Mouse (Mus musculus) cerebellum, postnatal 14 days (tissue): ENCODE measurements around the gene Isyna1.
A peak's percentile ranks its signal among the peaks of the same experiment; 100 is the strongest.

Experiments used
- DNase-seq, 2 experiments: peaks; one replicate each; pipeline ENCODE4 v3.0.0; 2021; ENCODE audit warnings: mixed read lengths in 2 of 2

Gene Isyna1

DNA sequence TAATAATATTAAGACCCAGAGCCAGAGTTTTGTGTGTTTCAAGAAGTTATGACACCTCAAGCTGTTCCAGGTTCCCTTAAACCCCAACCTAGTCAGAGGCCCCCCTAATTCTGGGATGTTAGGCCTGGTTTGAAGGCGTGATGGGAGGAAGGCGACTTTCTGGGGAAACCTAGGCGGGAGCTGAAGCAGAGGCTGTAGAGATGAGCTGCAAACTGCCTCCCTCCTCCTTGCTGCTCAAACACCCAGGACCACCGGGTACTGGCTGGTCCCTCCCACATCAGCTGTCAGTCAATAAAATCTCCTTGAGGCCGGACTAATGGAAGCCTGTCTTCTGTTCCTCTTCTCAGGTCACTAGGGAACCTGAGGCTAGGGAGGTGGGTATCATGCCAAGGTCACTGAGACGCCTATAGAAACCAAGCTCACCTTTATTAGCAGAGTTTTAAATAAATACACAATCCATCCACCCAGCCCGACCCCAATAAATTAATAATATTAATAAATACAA lies 34.9 kb downstream of the Isyna1 start:
- DNase-seq: no peak

DNA sequence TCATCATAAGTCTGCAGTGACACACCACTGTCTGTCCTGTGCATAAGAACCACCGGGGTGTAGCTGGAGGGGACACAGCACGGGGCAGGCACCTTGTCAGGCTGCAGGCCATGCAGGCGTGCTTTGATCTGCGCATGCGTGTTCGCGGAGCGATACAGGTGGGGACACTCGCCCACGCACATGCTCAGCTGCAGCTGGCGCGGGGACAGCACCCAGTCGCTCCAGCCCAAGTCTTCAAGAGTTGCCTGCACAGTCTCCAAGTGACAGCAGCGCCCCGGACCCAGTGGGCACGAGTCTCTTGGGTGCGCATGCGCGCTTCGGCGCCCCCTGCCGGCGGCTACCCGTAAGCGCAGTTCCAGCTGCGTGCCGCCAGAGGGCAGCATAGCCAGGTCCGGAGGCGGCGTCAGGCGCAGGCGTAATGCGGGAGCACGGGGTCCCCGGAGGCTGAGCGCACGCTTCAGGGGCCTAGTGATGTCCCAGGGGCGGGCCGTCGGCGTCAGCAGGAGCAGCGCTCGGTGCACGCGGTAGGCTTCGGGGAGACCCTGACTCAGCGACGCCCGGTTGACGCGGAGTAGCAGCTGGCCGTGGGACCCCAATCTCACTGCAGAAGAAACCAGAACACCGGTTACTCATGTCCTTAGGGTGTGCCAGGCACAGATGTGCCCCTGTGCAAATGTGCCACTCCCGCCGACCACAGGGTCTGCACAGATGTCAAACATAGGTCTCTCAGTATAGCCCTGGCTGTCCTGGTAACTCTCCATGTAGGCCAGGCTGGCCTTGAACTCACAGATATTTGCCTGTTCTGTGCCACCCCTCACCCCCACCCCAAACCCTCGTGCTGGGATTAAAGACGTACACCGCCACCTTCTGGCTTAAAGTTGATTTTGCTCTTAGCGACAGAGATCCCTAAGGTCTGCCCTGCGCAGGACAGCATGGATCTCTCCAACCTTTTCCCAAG lies 35.7 kb downstream of the Isyna1 start:
- DNase-seq: peak; percentile 91 to 94

DNA sequence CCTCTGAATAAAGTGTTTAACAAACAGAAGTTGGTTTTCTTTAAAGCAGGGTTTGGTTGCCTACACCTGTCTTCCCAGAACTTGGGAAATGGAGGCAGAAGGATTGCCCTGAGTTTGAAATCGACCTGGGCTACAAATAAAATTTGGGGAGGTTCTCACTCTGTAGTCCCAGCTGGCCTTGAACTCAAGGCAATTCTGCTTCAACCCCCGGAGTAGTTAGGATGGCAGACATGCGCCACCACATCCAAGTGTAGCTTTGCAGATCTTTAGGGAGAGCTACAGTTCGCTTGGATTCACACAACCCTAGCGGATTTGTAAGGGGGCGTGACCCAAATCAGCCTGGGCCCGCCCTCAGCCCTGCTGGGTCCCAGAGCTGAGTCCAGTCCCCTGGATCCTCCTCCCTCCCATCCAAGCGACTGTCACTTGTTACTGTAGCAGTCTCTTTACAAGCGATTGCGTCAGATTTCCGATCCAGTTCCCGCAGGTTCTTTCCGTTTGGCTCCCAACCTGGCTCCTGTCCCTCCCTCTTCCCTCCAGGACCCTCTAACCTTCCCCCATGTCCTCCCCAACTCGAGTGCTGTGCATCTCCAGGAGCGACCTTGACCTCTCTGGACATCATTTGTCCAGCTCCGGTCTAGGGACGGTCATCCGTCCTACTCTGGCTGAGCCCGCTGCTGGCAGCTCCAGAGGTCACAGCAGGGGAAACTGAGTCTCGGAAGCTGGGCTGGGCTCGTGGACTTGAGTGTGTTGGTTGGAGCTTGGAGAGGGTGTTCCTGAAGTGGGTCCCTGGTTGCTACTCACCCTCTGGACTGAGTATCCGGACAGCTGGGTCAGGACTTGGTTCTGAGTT lies 36.6 kb downstream of the Isyna1 start:
- no peak for DNase-seq

DNA sequence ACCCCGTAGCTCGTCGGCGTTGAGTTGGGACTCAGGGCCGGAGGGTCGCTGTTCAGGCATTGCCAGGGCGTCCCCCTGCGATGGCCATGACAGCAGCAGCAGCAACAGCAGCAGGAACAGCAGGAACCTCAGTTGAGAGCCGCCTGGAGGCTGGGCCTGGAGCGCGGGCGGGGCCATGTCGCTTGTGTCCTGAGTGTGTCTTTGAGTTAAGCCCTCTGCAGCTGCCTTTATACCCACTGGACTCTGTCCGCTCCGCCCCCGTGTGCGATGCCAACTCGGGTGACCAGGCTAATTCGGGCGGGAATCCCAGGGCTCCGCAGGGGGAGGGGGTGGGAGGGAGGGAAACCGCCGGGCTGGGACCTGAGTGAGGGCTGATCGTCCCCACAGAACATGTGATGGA lies 37.3 kb downstream of the Isyna1 start:
- DNase-seq: no peak

DNA sequence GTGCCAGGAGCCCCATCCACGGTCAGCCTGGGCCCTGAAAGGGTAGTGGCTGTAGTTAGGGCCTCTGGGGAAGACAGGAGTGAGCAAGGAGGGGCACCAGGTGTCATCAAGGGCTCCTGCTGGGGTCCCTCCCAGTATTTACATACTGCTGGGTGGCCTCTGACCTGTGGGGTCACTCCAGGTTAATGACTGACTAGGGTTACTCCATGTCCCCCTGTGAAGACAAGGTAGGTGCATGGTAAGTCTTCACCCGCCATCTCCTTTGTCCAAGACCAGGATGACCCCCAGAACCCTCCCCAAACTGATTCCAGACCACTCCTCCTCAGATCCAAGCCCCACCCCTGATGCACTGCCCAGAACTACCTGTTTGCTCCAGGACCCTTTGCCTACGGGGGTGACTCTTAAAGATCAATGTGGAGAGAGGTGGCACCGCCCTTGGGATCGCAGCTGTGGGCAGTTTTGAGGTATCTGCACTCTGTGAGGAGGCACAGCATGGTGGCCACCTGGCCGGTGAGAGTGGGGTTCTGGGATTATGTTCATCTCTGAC lies 38.2 kb downstream of the Isyna1 start, which contains the start of gene Gdf15:
TSS of gene Gdf15 (minus strand) at position 111 of the 547 bp plus-strand sequence.
- DNase-seq: no peak

DNA sequence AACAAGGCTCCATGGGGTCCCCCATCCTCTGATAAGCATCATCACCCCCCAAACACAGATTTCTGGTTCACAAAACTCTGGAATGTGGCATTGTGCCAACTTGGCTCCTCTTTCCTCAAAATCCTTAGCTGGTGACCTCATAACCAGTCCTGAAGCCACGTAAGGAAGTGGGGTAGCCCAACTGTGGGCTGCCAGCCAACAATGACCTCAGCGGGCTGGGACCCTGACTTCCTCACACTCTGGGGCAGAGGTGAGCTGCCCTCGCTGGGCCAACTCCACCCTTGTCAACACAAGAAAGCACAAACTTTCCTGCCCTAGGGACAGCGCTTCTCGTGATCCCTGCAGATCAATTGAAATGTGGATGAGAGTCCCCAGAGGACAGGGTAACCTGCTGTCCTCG lies 39.9 kb downstream of the Isyna1 start:
- peak in 1 of 2 experiments; percentile 48 for DNase-seq

DNA sequence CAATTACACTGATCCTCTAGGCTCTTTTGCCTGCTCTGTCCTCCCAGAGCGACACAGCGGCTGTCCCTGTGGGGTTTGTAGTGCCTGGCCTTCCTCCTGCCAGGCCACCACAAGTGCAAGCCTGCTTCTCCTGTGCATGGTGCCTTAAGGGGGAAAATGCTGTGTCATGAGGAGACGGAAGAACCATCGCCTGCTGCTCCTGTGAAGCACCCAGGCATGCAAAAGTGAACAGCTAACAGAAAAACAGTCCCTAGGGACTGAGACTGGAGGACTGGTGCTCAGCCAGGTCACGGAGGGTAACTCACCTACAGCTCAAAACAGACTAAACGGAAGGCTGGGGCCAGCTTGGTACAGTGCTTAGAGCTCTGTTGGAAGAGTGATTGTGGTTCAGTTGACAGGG lies 41.4 kb downstream of the Isyna1 start:
- DNase-seq: no peak

DNA sequence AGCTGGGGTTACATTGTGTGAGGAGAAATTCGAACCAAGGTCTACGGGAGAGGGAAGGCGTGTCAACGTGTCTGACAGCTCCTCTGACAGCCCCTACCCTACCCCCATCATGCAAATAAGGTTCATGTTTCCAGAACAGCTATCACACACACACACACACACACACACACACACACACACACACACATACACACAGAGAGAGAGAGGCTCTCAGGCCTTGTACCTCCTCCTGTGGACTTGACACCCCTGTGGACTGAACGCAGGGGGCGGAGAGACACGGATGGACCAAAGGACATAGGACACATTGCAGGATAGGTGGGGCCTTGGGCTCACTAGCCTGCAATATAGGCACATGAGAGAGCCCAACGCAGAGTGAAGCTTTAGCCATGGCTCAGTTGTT lies 42.7 kb downstream of the Isyna1 start:
- no peak for DNase-seq

DNA sequence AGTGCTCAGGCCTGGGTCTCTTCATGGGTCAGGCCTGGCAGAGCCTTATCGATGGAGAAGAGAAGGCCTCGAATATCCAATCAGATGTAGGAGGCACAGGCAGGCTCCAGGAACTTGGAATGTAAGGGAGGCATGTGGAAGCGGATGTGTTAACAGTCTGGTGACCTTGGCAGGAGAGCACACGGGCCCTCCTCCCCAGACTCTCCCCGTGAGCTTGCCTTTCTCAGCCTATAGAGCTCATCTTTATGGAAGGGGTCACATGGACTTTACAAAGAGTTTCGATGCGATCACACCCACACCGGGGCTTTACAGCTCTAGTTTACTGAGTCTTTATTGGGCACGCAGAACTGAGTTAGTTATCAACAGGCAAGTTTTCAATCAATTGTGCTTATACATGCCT lies 44.6 kb downstream of the Isyna1 start:
- DNase-seq: no peak

DNA sequence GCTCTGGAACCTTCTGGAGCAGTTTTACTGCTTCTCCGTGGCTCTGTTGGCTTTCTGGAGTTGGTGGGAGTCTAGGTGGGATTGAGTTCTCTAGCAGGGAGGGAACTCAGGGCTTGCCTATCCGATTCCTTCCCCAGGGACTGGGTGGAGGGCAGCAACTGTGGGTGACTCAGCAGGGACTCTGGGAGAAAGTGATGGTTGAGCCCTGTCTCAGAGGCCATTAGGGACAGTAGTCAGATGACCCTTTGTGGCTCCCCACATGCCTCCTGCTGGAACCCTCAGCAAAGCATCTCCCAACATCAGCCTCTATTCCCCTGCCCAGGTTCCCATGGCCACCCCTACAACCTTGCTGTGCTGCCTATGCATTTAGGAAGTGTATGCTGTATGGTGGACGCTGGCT lies 48.8 kb downstream of the Isyna1 start:
- no peak for DNase-seq

DNA sequence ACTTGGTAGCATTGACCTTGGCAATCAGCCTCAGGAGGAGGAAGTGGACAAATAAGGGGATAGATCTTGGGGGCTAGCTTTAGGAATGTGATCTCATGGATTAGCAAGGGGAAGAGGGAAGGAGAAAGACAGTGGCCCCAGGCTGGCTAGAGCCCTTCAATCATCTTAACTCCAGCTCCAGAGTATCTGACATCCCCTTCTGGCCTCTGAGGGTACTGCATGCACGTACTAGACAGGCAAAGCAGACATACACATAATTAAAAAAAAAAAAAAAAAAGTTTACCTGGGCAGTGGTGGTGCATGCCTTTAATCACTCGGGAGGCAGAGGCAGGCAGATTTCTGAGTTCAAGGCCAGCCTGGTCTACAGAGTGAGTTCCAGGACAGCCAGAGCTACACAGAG lies 49.9 kb downstream of the Isyna1 start:
- DNase-seq: peak in 1 of 2 experiments; percentile 53

DNA sequence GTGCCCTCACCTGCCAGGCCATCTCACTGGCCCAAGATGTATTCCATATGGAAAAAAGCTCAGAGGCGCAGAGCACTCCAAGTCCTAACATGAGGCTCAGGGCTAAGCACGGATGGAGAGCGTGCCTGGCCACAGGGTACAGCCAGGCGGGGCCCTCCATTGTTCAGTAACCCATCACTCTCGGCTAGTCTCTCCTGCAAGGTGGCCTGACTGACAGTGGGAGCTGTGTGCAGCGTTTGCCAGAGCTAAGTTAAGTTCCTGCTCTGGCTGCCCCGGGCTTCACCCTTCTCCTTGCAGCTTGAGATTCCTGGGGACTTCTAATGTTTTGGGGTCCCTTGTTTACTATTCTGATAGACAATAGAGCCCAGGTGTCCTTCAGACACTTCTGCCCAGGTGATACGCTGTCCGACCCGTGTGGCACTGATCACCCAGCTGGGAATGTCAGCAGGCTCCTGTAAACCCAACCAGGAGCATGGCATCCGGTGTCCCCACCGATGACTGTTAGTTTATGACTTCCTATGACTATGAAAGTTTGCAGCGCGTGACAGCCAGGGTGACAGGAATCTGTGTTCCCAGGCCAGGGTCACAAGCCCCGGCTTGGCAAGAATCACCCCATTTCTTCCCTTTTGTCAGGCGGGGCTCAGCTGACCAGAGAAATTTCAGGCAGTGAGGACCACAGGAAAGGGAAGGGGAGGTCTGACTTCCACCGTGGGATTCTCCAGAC lies 51.5 kb downstream of the Isyna1 start:
- DNase-seq: no peak

DNA sequence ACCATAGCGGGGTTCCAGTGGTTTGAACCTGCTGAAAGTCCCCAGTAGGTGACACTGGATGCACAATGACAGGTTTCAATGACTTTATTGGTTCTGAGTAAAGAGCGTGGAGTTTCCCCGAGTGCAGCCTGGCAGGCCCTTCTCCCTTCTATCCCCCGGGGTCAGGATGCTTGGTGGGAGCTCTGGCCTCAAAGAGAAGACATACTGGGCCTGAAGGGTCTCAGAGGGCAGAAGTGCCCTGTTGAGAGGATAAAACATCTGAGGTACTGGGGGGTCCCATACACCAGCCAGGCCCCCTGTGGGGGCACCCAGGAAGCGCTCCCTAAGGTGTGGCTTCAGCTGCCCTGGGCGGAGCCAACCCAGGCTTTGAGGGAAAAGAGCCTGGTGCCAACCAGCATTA lies 52.2 kb downstream of the Isyna1 start:
- no peak for DNase-seq

DNA sequence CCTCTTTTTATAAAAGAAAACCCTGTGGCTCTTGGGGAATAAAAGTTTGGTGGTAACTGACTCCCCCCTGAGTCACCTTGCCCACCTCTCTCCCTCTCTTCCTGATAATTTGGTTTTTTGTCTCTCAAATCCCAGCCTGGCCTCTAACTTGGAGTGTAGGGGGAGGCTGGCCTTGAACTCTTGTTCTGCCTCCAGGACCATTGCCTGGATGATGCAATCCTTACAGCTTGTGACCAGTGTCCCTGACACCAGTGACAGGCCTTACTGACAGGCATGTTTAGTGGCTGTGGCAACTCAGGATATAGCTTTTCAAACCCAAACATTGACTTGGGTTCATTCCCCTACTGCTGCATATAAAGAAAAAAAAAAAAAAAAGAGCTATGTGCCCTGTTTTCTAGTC lies 52.6 kb downstream of the Isyna1 start:
- no peak for DNase-seq
